Mouse (Mus musculus) stomach, postnatal 0 days (tissue): ENCODE results near the gene Lyl1.

Source experiments
- CTCF ChIP-seq: IDR thresholded peaks from 2 replicates; pipeline ENCODE4 v1.5.1; 2016; ENCODE audit warnings: antibody characterized with exemption, low read depth, mild to moderate bottlenecking, moderate library complexity
- EP300 ChIP-seq: optimal IDR thresholded peaks from 2 replicates; pipeline ENCODE3; 2016; ENCODE audit warnings: antibody characterized with exemption

DNA sequence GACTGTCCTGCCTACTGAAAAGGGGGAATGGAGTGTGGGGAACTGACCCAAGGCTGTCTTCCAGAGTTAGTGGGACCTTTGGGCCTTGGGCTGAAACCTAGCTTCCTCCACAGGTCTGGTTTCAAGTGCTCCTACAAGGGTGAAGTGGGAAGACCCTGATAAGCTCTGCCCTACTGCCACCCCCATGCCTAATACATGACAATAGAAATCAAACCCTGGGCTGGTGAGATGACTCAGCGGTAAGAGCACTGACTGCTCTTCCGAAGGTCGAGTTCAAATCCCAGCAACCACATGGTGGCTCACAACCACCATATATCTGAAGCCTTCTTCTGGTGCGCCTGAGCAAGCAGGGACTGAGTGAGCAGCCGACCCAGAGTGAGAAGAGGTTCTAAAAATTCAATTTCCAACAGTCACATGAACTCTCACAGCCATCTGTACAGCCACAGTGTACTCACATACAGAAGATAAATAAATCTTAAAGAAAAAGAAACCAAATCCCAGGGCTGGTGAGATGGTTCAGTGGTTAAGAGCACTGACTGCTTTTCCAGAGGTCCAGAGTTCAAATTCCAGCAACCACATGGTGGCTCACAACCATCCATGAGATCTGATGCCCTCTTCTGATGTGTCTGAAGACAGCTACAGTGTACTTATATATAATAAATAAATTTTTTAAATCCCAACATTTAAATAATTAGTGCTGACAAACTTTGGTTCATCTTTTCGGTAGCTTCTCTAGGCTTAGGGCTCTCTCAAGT, 32.3 kb upstream of the Lyl1 start:
- no peak for TF ChIP-seq CTCF
- TF ChIP-seq EP300, result no peak
